In genomic region chr17:47468466-47468865, GRCm38 (mm10) we compare ENCODE assay signal across 8 mouse cellular contexts. TPM values are rescaled to one million over a fixed set of nuclear protein-coding genes. Genes with fewer than 3 reads are reported as not detected.
DNase-seq lines count a peak whose midpoint lies in the region; ATAC-seq and TF ChIP-seq lines count a peak whose summit lies in the region.

No protein-coding gene starts in this region.

- no peak overlapping the region for H3K27ac ChIP-seq in kidney, embryonic 14.5 days (ENCODE audit: low read depth, low read length)
- H3K27ac ChIP-seq in kidney, adult 2 months (ENCODE audit: insufficient read depth, low read depth, low read length) = no peak overlapping the region
- no peak overlapping the region for H3K27ac ChIP-seq in embryonic facial prominence, embryonic 12.5 days
- H3K27ac ChIP-seq in hindbrain, embryonic 14.5 days = no peak overlapping the region
- no peak overlapping the region for H3K27ac ChIP-seq in midbrain, postnatal 0 days (ENCODE audit: low read depth, low read length)

- no peaks in the 10 kb centered on the region for H3K9me3 ChIP-seq in kidney, embryonic 14.5 days (ENCODE audit: control insufficient read depth, low read length)
- H3K9me3 ChIP-seq in embryonic facial prominence, embryonic 12.5 days = no peaks in the 10 kb centered on the region
- H3K9me3 ChIP-seq in hindbrain, embryonic 14.5 days (ENCODE audit: control insufficient read depth, low read length) = no peaks in the 10 kb centered on the region
- H3K9me3 ChIP-seq in midbrain, postnatal 0 days (ENCODE audit: low read length) = no peaks in the 10 kb centered on the region

- 5% methylated on average over 34 of the region's 34 CpGs for WGBS in kidney, embryonic 14.5 days
- 28% methylated on average over 34 of the region's 34 CpGs for WGBS in kidney, adult 2 months
- 10% methylated on average over 34 of the region's 34 CpGs for WGBS in embryonic facial prominence, embryonic 12.5 days
- 6% methylated on average over 34 of the region's 34 CpGs for WGBS in hindbrain, embryonic 14.5 days
- WGBS in midbrain, postnatal 0 days = 7% methylated on average over 33 of the region's 34 CpGs

- no peak for TF ChIP-seq POLR2A in kidney, adult 2 months (IDR thresholded peaks at IDR 0.05; ENCODE audit: low read depth, low read length)

- peaks cover 26% of the 10 kb centered on the region for H3K4me1 ChIP-seq in kidney, embryonic 14.5 days (ENCODE audit: control insufficient read depth, insufficient read depth, low read length)
- H3K4me1 ChIP-seq in kidney, adult 2 months (ENCODE audit: control insufficient read depth, insufficient read depth, low read length) = peaks cover 8% of the 10 kb centered on the region; the same call in 1 of the 2 replicates
- H3K4me1 ChIP-seq in embryonic facial prominence, embryonic 12.5 days = peaks cover 22% of the 10 kb centered on the region
- no peaks in the 10 kb centered on the region for H3K4me1 ChIP-seq in hindbrain, embryonic 14.5 days (replicated peaks; ENCODE audit: control insufficient read depth, insufficient read depth, low read length)
- no peaks in the 10 kb centered on the region for H3K4me1 ChIP-seq in midbrain, postnatal 0 days (ENCODE audit: insufficient read depth, low read length)

- no peak for TF ChIP-seq CTCF in kidney, adult 2 months (conservative IDR thresholded peaks at IDR 0.05; ENCODE audit: insufficient read depth, insufficient read length, low read depth, low read length)
- TF ChIP-seq CTCF in midbrain, postnatal 0 days (IDR thresholded peaks at IDR 0.05) = no peak

- H3K36me3 ChIP-seq in kidney, embryonic 14.5 days (ENCODE audit: control insufficient read depth, insufficient read depth, low read length) = no peaks in the 10 kb centered on the region
- no peaks in the 10 kb centered on the region for H3K36me3 ChIP-seq in kidney, adult 2 months (ENCODE audit: control insufficient read depth, insufficient read depth, low read length)
- H3K36me3 ChIP-seq in embryonic facial prominence, embryonic 12.5 days = no peaks in the 10 kb centered on the region
- no peaks in the 10 kb centered on the region for H3K36me3 ChIP-seq in hindbrain, embryonic 14.5 days (replicated peaks; ENCODE audit: control insufficient read depth, insufficient read depth)
- no peaks in the 10 kb centered on the region for H3K36me3 ChIP-seq in midbrain, postnatal 0 days (ENCODE audit: insufficient read depth, low read length)

- H3K4me3 ChIP-seq in kidney, embryonic 14.5 days (ENCODE audit: low read length) = peak overlapping the region; percentile 22
- H3K4me3 ChIP-seq in kidney, adult 2 months (ENCODE audit: insufficient read depth, low read depth, low read length) = no peak overlapping the region
- peak overlapping the region; percentile 18 for H3K4me3 ChIP-seq in embryonic facial prominence, embryonic 12.5 days
- no peak overlapping the region; the same call in 1 of the 2 replicates for H3K4me3 ChIP-seq in hindbrain, embryonic 14.5 days (replicated peaks; ENCODE audit: low read length)
- H3K4me3 ChIP-seq in midbrain, postnatal 0 days (ENCODE audit: low read depth, low read length) = no peak overlapping the region

- DNase-seq in kidney, adult 2 months = no peak
- no peak for DNase-seq in hindbrain, embryonic 14.5 days (ENCODE audit: low spot score)
- DNase-seq in midbrain, postnatal 0 days (ENCODE audit: low spot score) = no peak
- no peak for DNase-seq in natural killer cell, adult 2 months (ENCODE audit: low spot score in 2 of 2)
- no peak for DNase-seq in layer of hippocampus, adult 9-11 months

- peak overlapping the region; percentile 42 for H3K4me2 ChIP-seq in kidney, embryonic 14.5 days (replicated peaks; ENCODE audit: low read depth, low read length)
- H3K4me2 ChIP-seq in embryonic facial prominence, embryonic 12.5 days (replicated peaks) = peak overlapping the region; percentile 40
- H3K4me2 ChIP-seq in hindbrain, embryonic 14.5 days (replicated peaks) = 0 out of 2 replicates have a peak overlapping the region, but pooled peaks have one; percentile 8
- 0 out of 2 replicates have a peak overlapping the region, but pooled peaks have one; percentile 1 for H3K4me2 ChIP-seq in midbrain, postnatal 0 days (ENCODE audit: low read depth, low read length, poor library complexity, severe bottlenecking)

- no peak overlapping the region; the same call in 1 of the 2 replicates for H3K9ac ChIP-seq in kidney, embryonic 14.5 days (ENCODE audit: low read depth, low read length)
- H3K9ac ChIP-seq in embryonic facial prominence, embryonic 12.5 days = no peak overlapping the region
- H3K9ac ChIP-seq in hindbrain, embryonic 14.5 days = no peak overlapping the region
- H3K9ac ChIP-seq in midbrain, postnatal 0 days (replicated peaks; ENCODE audit: low read length, poor library complexity, severe bottlenecking) = no peak overlapping the region

- no peak for ATAC-seq in kidney, embryonic 14.5 days (ENCODE audit: low FRiP score, low TSS enrichment)
- ATAC-seq in embryonic facial prominence, embryonic 12.5 days (ENCODE audit: insufficient number of reproducible peaks, insufficient read depth, low FRiP score, low TSS enrichment) = no peak
- ATAC-seq in hindbrain, embryonic 14.5 days (ENCODE audit: low FRiP score) = no peak
- ATAC-seq in midbrain, postnatal 0 days (ENCODE audit: low FRiP score) = no peak
- ATAC-seq in granulocyte monocyte progenitor cell, adult 5-6 weeks (replicated peaks; ENCODE audit: poor library complexity, severe bottlenecking) = no peak

- H3K27me3 ChIP-seq in kidney, embryonic 14.5 days (ENCODE audit: control insufficient read depth, insufficient read depth, low read length) = peaks cover 9% of the 10 kb centered on the region; the same call in 1 of the 2 replicates
- no peaks in the 10 kb centered on the region for H3K27me3 ChIP-seq in kidney, adult 2 months (replicated peaks; ENCODE audit: control insufficient read depth, insufficient read depth, low read length)
- H3K27me3 ChIP-seq in embryonic facial prominence, embryonic 12.5 days = peaks cover 34% of the 10 kb centered on the region
- H3K27me3 ChIP-seq in hindbrain, embryonic 14.5 days (ENCODE audit: control insufficient read depth, insufficient read depth, low read length) = peaks cover 29% of the 10 kb centered on the region
- H3K27me3 ChIP-seq in midbrain, postnatal 0 days (ENCODE audit: insufficient read depth, low read length) = peaks cover 11% of the 10 kb centered on the region

RNA-seq across cellular contexts. Expression of gene 1700001C19Rik, which starts 31.3 kb away (rescaled TPM):
- polyA plus RNA-seq in kidney, embryonic 14.5 days (2014; fragmentation: Nextera tagmentation; extraction: Ambion mirVana) = 0.39 TPM in 1 of 2 replicates, not detected in the other
- polyA plus RNA-seq in kidney, adult 2 months (2012; rRNA removed) = 0.09 and 0.23 TPM in 2 replicates
- 0.25 and 0.41 TPM in 2 replicates for polyA plus RNA-seq in embryonic facial prominence, embryonic 12.5 days (2016; fragmentation: Nextera tagmentation; extraction: Ambion mirVana)
- polyA plus RNA-seq in hindbrain, embryonic 14.5 days (2014; fragmentation: Nextera tagmentation; extraction: Ambion mirVana) = 0.37 and 0.47 TPM in 2 replicates
- 0.22 and 2.5 TPM in 2 replicates for total RNA-seq in midbrain, postnatal 0 days (2014; rRNA removed)
- 0.46 and 0.48 TPM in 2 replicates for polyA plus RNA-seq in midbrain, postnatal 0 days (2015; fragmentation: Nextera tagmentation; extraction: Ambion mirVana)
- not detected in 2 replicates for total RNA-seq in granulocyte monocyte progenitor cell, adult 5-6 weeks (2014; fragmentation: Nextera tagmentation)
- 1.9 TPM in 1 of 2 replicates, not detected in the other for total RNA-seq in granulocyte monocyte progenitor cell, adult 5-6 weeks (2017)

RNA-seq across cellular contexts. Expression of gene AI661453, which starts 32.1 kb away (rescaled TPM):
- polyA plus RNA-seq in kidney, embryonic 14.5 days (2014; fragmentation: Nextera tagmentation; extraction: Ambion mirVana) = 1.6 and 2.1 TPM in 2 replicates
- polyA plus RNA-seq in kidney, adult 2 months (2012; rRNA removed) = 7.9 and 9.7 TPM in 2 replicates
- 0.61 and 0.65 TPM in 2 replicates for polyA plus RNA-seq in embryonic facial prominence, embryonic 12.5 days (2016; fragmentation: Nextera tagmentation; extraction: Ambion mirVana)
- polyA plus RNA-seq in hindbrain, embryonic 14.5 days (2014; fragmentation: Nextera tagmentation; extraction: Ambion mirVana) = 0.23 and 0.31 TPM in 2 replicates
- 0.19 and 0.93 TPM in 2 replicates for total RNA-seq in midbrain, postnatal 0 days (2014; rRNA removed)
- 0.13 and 0.19 TPM in 2 replicates for polyA plus RNA-seq in midbrain, postnatal 0 days (2015; fragmentation: Nextera tagmentation; extraction: Ambion mirVana)
- total RNA-seq in granulocyte monocyte progenitor cell, adult 5-6 weeks (2014; fragmentation: Nextera tagmentation) = 1.8 and 4.3 TPM in 2 replicates
- total RNA-seq in granulocyte monocyte progenitor cell, adult 5-6 weeks (2017) = 0.34 and 0.62 TPM in 2 replicates

RNA-seq across cellular contexts. Expression of gene Taf8, which starts 33.6 kb away (rescaled TPM):
- polyA plus RNA-seq in kidney, embryonic 14.5 days (2014; fragmentation: Nextera tagmentation; extraction: Ambion mirVana) = 24.9 and 28.9 TPM in 2 replicates
- polyA plus RNA-seq in kidney, adult 2 months (2012; rRNA removed) = 22.9 and 23.7 TPM in 2 replicates
- 34.2 and 35.8 TPM in 2 replicates for polyA plus RNA-seq in embryonic facial prominence, embryonic 12.5 days (2016; fragmentation: Nextera tagmentation; extraction: Ambion mirVana)
- polyA plus RNA-seq in hindbrain, embryonic 14.5 days (2014; fragmentation: Nextera tagmentation; extraction: Ambion mirVana) = 16.4 and 16.9 TPM in 2 replicates
- 15.1 and 25.1 TPM in 2 replicates for total RNA-seq in midbrain, postnatal 0 days (2014; rRNA removed)
- polyA plus RNA-seq in midbrain, postnatal 0 days (2015; fragmentation: Nextera tagmentation; extraction: Ambion mirVana) = 11.5 and 12.3 TPM in 2 replicates
- 13.9 and 23.8 TPM in 2 replicates for total RNA-seq in granulocyte monocyte progenitor cell, adult 5-6 weeks (2014; fragmentation: Nextera tagmentation)
- total RNA-seq in granulocyte monocyte progenitor cell, adult 5-6 weeks (2017) = 34.7 and 40.9 TPM in 2 replicates

RNA-seq across cellular contexts. Expression of gene Ccnd3, which starts 36.4 kb away (rescaled TPM):
- 257 and 276 TPM in 2 replicates for polyA plus RNA-seq in kidney, embryonic 14.5 days (2014; fragmentation: Nextera tagmentation; extraction: Ambion mirVana)
- 148 and 152 TPM in 2 replicates for polyA plus RNA-seq in kidney, adult 2 months (2012; rRNA removed)
- 355 and 362 TPM in 2 replicates for polyA plus RNA-seq in embryonic facial prominence, embryonic 12.5 days (2016; fragmentation: Nextera tagmentation; extraction: Ambion mirVana)
- polyA plus RNA-seq in hindbrain, embryonic 14.5 days (2014; fragmentation: Nextera tagmentation; extraction: Ambion mirVana) = 78.9 and 80.3 TPM in 2 replicates
- 37.2 and 41.1 TPM in 2 replicates for total RNA-seq in midbrain, postnatal 0 days (2014; rRNA removed)
- 52.6 and 57.0 TPM in 2 replicates for polyA plus RNA-seq in midbrain, postnatal 0 days (2015; fragmentation: Nextera tagmentation; extraction: Ambion mirVana)
- 99.8 and 128 TPM in 2 replicates for total RNA-seq in granulocyte monocyte progenitor cell, adult 5-6 weeks (2014; fragmentation: Nextera tagmentation)
- 35.5 and 35.9 TPM in 2 replicates for total RNA-seq in granulocyte monocyte progenitor cell, adult 5-6 weeks (2017)

Comparison
In these comparisons a context has a peak if more than half of its experiments do, and no peak if none do; other contexts are left out.
1. H3K4me3 ChIP-seq: peak in kidney, embryonic 14.5 days (single experiment) and embryonic facial prominence, embryonic 12.5 days (single experiment); none in kidney, adult 2 months (single experiment), hindbrain, embryonic 14.5 days (single experiment) and midbrain, postnatal 0 days (single experiment).
2. Peak in every context shown above with its lines, with median percentiles within 50 percentile points of each other: H3K4me2 ChIP-seq.